Mouse (Mus musculus): ENCODE results near the gene Treml1. TPM values are rescaled to one million over a fixed set of nuclear protein-coding genes. Genes with fewer than 3 reads are reported as not detected.

Gene Treml1
- polyA plus RNA-seq, 1 experiment from 2014 or later, result 2.7 TPM

DNA sequence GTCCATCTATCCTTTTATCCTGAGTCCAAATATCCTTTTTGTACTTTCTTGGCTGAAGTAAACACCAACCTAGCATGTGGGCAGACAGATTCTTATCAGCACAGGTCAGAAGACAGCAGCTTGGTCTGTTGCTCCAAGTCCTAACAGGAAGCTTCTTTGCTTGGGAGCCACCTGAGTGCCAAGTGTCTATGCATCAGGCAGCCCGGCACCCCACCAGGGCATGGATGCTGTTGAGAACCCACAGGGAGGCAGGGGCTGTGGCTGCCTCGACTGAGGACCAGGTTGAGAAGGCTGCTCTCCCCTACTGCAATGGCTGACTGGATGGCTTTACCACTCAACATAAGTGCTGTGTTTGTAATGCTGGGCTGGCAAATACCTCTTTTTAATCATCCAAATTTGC lies 28.9 kb downstream of the Treml1 start:
- 86% methylated on average over 2 of the region's 2 CpGs for WGBS
- no peak overlapping the region for H3K4me3 ChIP-seq (ENCODE audit: low read depth, low read length)
- no peak for DNase-seq (ENCODE audit: low spot score)
- H3K4me1 ChIP-seq (ENCODE audit: control insufficient read depth, insufficient read depth, low read length), result no peaks in the 10 kb centered on the region
- no peak for ATAC-seq (ENCODE audit: insufficient number of reproducible peaks, low FRiP score, low TSS enrichment, low read depth)
- peaks cover 31% of the 10 kb centered on the region for H3K36me3 ChIP-seq (ENCODE audit: control insufficient read depth, insufficient read depth, low read length)
- no peaks in the 10 kb centered on the region for H3K27me3 ChIP-seq (ENCODE audit: control insufficient read depth, insufficient read depth, low read length)
- H3K9me3 ChIP-seq (ENCODE audit: control insufficient read depth, low read length), result no peaks in the 10 kb centered on the region
- no peak overlapping the region for H3K9ac ChIP-seq (ENCODE audit: low read length)
- no peak overlapping the region for H3K27ac ChIP-seq (replicated peaks; ENCODE audit: low read depth, low read length)
- H3K4me2 ChIP-seq (ENCODE audit: low read depth, severe bottlenecking), result no peak overlapping the region

DNA sequence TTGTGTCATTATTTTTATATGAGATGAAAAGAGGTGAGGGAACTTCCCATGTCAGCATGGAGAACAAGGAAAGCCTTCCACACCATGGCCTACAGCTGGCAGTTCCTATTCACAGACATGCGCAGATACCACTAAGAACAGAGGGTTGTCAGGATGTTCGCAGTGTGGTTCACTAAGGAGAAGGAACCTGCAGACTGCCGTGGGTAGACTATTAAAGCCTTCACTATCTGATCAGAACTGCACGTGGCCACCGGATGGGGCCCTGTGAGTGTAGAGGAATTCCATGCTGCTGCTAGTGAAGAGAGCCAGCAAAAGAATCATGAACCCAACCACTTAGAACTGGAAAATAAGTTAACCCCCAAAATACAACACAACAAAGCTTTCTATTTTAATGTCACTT lies 29.7 kb downstream of the Treml1 start:
- no peak overlapping the region for H3K4me2 ChIP-seq (ENCODE audit: low read depth, severe bottlenecking)
- H3K9me3 ChIP-seq (ENCODE audit: control insufficient read depth, low read length), result no peaks in the 10 kb centered on the region
- 91% methylated on average over 5 of the region's 5 CpGs for WGBS
- no peaks in the 10 kb centered on the region for H3K4me1 ChIP-seq (ENCODE audit: control insufficient read depth, insufficient read depth, low read length)
- no peak overlapping the region for H3K9ac ChIP-seq (ENCODE audit: low read length)
- no peaks in the 10 kb centered on the region for H3K27me3 ChIP-seq (ENCODE audit: control insufficient read depth, insufficient read depth, low read length)
- H3K36me3 ChIP-seq (ENCODE audit: control insufficient read depth, insufficient read depth, low read length), result peaks cover 36% of the 10 kb centered on the region
- H3K27ac ChIP-seq (replicated peaks; ENCODE audit: low read depth, low read length), result no peak overlapping the region
- H3K4me3 ChIP-seq (ENCODE audit: low read depth, low read length), result no peak overlapping the region
- no peak for DNase-seq (ENCODE audit: low spot score)
- no peak for ATAC-seq (ENCODE audit: insufficient number of reproducible peaks, low FRiP score, low TSS enrichment, low read depth)

DNA sequence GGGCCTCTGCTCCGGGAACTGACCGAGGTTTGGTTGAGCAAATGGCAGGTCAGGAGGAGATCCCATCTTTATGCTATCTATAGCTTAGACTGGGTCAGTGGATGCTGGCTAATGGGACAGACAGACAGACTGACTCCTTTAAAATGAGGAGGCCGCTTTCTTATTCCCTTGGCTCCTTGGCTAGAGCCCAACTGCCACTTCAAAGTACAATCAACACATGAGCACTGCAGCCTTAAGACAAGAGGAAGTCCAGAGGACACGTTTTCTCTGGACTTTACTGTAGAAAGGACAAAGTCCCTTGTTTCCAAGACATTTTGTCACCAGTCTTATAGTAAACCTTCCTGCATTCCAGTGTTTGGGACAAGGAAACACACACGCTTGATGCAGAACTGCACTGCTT lies 31.7 kb downstream of the Treml1 start:
- 92% methylated on average over 5 of the region's 5 CpGs for WGBS

DNA sequence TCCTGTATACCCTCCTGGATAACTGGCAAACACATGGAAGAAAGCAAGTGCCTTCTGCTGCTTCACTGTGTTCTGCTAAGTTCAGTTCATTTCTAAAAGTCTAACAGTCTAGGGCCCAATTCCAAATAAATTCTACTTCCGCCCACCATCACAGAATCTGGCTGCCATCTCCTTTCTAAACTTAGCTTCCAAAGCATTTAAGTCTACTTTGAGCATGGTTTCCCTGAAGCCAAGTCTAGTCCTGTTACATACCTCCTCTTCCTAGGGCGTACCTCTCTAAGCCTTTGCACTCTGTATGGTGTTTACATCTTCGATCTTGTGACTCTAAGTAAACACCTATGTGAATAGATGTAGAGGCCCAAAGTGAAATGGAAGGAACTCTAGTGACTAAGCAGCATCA lies 32.9 kb downstream of the Treml1 start:
- Histone ChIP-seq H3K9ac (ENCODE audit: low read length) (no peak overlapping the region), H3K9me3 (ENCODE audit: control insufficient read depth, low read length) (no peaks in the 10 kb centered on the region), H3K27ac (replicated peaks; ENCODE audit: low read depth, low read length) (no peak overlapping the region), H3K4me1 (ENCODE audit: control insufficient read depth, insufficient read depth, low read length) (no peaks in the 10 kb centered on the region), H3K27me3 (ENCODE audit: control insufficient read depth, insufficient read depth, low read length) (no peaks in the 10 kb centered on the region), H3K4me3 (ENCODE audit: low read depth, low read length) (no peak overlapping the region), H3K4me2 (ENCODE audit: low read depth, severe bottlenecking) (no peak overlapping the region), H3K36me3 (ENCODE audit: control insufficient read depth, insufficient read depth, low read length) (peaks cover 37% of the 10 kb centered on the region; the same call in 1 of the 2 replicates)
- ATAC-seq (ENCODE audit: insufficient number of reproducible peaks, low FRiP score, low TSS enrichment, low read depth), result no peak
- 96% methylated on average over 3 of the region's 3 CpGs for WGBS
- no peak for DNase-seq (ENCODE audit: low spot score)

More for the DNA sequence above, 31.7 kb downstream of the Treml1 start:
- ATAC-seq (ENCODE audit: insufficient number of reproducible peaks, low FRiP score, low TSS enrichment, low read depth), result no peak
- DNase-seq (ENCODE audit: low spot score), result no peak
- no peak overlapping the region for H3K9ac ChIP-seq (ENCODE audit: low read length)
- H3K36me3 ChIP-seq (ENCODE audit: control insufficient read depth, insufficient read depth, low read length), result peaks cover 40% of the 10 kb centered on the region
- no peak overlapping the region for H3K27ac ChIP-seq (replicated peaks; ENCODE audit: low read depth, low read length)
- no peaks in the 10 kb centered on the region for H3K27me3 ChIP-seq (ENCODE audit: control insufficient read depth, insufficient read depth, low read length)
- H3K9me3 ChIP-seq (ENCODE audit: control insufficient read depth, low read length), result no peaks in the 10 kb centered on the region
- H3K4me2 ChIP-seq (ENCODE audit: low read depth, severe bottlenecking), result no peak overlapping the region
- no peaks in the 10 kb centered on the region for H3K4me1 ChIP-seq (ENCODE audit: control insufficient read depth, insufficient read depth, low read length)
- H3K4me3 ChIP-seq (ENCODE audit: low read depth, low read length), result no peak overlapping the region

DNA sequence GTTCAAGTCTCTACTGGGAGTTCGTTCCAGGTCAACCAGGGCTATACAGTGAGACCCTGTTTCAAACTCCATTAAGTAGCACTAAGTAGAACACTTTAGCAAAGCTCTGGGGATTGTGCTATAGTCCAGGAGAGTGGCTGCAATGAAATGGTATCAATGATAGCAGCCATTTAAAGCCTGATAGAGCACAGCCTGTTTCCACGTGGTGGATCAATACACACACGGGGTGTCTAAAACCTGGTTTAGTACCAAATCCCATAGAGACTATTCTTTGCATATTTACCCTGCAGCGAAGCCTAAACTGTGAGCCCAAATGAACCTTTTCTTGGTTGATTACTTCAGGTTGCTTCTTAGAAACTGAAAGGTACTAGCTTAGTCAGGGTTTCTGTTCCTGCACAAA lies 42.0 kb downstream of the Treml1 start:
- no peak overlapping the region for H3K27ac ChIP-seq (replicated peaks; ENCODE audit: low read depth, low read length)
- H3K27me3 ChIP-seq (ENCODE audit: control insufficient read depth, insufficient read depth, low read length), result no peaks in the 10 kb centered on the region
- H3K9ac ChIP-seq (ENCODE audit: low read length), result no peak overlapping the region
- ATAC-seq (ENCODE audit: insufficient number of reproducible peaks, low FRiP score, low TSS enrichment, low read depth) (no peak), DNase-seq (ENCODE audit: low spot score) (no peak)
- H3K4me1 ChIP-seq (ENCODE audit: control insufficient read depth, insufficient read depth, low read length), result no peaks in the 10 kb centered on the region
- H3K9me3 ChIP-seq (ENCODE audit: control insufficient read depth, low read length), result no peaks in the 10 kb centered on the region
- no peak overlapping the region for H3K4me3 ChIP-seq (ENCODE audit: low read depth, low read length)
- H3K36me3 ChIP-seq (ENCODE audit: control insufficient read depth, insufficient read depth, low read length), result peaks cover 12% of the 10 kb centered on the region
- H3K4me2 ChIP-seq (ENCODE audit: low read depth, severe bottlenecking), result no peak overlapping the region
- WGBS, result 89% methylated on average over 4 of the region's 4 CpGs

DNA sequence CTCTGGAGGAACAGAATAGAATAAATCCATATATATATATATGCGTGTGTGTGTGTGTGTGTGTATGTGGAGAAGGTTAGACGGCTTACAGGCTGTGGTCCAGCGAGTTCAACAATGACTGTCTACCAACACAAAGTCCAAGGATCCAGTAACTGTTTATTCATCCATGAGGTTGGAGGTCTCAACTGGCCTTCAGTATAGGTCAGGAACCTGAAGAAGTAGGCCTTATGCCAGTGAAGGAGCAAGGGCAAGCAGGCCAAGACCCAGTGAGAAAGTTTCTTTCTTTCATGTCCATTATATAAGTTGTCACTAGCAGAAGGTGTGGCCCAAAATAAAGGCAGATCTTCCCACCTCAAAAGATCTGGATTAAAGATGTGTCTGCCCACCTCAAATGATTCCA lies 43.0 kb downstream of the Treml1 start:
- Histone ChIP-seq H3K4me3 (ENCODE audit: low read depth, low read length) (no peak overlapping the region), H3K36me3 (ENCODE audit: control insufficient read depth, insufficient read depth, low read length) (peaks cover 11% of the 10 kb centered on the region), H3K9ac (ENCODE audit: low read length) (no peak overlapping the region), H3K27me3 (ENCODE audit: control insufficient read depth, insufficient read depth, low read length) (no peaks in the 10 kb centered on the region), H3K9me3 (ENCODE audit: control insufficient read depth, low read length) (no peaks in the 10 kb centered on the region), H3K4me1 (ENCODE audit: control insufficient read depth, insufficient read depth, low read length) (0 out of 2 replicates have a peak, but pooled peaks cover 4% of the 10 kb centered on the region), H3K4me2 (ENCODE audit: low read depth, severe bottlenecking) (no peak overlapping the region), H3K27ac (replicated peaks; ENCODE audit: low read depth, low read length) (no peak overlapping the region)
- ATAC-seq (ENCODE audit: insufficient number of reproducible peaks, low FRiP score, low TSS enrichment, low read depth), result no peak
- 96% methylated on average over 3 of the region's 3 CpGs for WGBS
- DNase-seq (ENCODE audit: low spot score), result no peak

DNA sequence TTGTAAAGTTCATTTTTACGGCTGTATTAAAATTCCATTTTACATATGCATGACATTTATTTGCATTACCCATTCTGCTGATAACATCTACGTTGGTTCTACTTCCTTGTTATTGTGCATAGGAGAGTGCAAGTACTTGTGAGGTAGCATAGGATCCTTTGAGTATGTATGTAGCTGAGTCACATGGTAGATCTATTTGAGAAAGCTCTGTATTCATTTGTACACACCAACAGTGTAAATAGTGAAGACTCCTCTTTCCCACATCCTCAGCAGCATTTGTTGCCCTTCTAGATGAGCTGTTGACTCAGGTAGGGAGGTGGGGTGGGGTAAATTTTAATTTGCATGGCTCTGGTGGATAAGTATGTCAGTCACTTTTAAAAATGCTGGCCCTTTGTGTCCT lies 44.1 kb downstream of the Treml1 start:
- Histone ChIP-seq H3K27ac (replicated peaks; ENCODE audit: low read depth, low read length) (no peak overlapping the region), H3K36me3 (ENCODE audit: control insufficient read depth, insufficient read depth, low read length) (peaks cover 8% of the 10 kb centered on the region), H3K4me1 (ENCODE audit: control insufficient read depth, insufficient read depth, low read length) (0 out of 2 replicates have a peak, but pooled peaks cover 7% of the 10 kb centered on the region), H3K4me2 (ENCODE audit: low read depth, severe bottlenecking) (no peak overlapping the region), H3K27me3 (ENCODE audit: control insufficient read depth, insufficient read depth, low read length) (no peaks in the 10 kb centered on the region), H3K9ac (ENCODE audit: low read length) (no peak overlapping the region), H3K4me3 (ENCODE audit: low read depth, low read length) (no peak overlapping the region), H3K9me3 (ENCODE audit: control insufficient read depth, low read length) (no peaks in the 10 kb centered on the region)
- WGBS, result 94% methylated on average over 2 of the region's 2 CpGs
- DNase-seq (ENCODE audit: low spot score), result no peak
- no peak for ATAC-seq (ENCODE audit: insufficient number of reproducible peaks, low FRiP score, low TSS enrichment, low read depth)

DNA sequence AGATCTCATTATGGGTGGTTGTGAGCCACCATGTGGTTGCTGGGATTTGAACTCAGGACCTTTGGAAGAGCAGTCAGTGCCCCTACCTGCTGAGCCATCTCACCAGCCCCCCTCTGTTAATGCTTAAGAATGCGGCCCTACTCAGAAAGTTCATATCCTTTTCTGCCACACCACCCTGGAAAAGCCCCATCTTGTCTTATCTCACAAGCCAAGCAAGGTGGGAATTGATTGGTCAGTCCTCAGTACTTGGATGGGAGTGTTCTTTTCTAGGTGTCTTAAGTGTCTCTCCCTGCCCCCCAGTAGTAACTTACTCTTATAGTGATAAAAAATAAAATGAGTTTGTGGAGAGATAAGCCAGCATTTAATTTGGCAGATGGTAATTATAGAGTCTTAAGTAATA lies 45.0 kb downstream of the Treml1 start:
- no peaks in the 10 kb centered on the region for H3K9me3 ChIP-seq (ENCODE audit: control insufficient read depth, low read length)
- ATAC-seq (ENCODE audit: insufficient number of reproducible peaks, low FRiP score, low TSS enrichment, low read depth) (no peak), DNase-seq (ENCODE audit: low spot score) (no peak)
- H3K27me3 ChIP-seq (ENCODE audit: control insufficient read depth, insufficient read depth, low read length), result no peaks in the 10 kb centered on the region
- no peak overlapping the region for H3K9ac ChIP-seq (ENCODE audit: low read length)
- no peak overlapping the region for H3K4me3 ChIP-seq (ENCODE audit: low read depth, low read length)
- peaks cover 8% of the 10 kb centered on the region for H3K36me3 ChIP-seq (ENCODE audit: control insufficient read depth, insufficient read depth, low read length)
- WGBS, result 81% methylated on average over 1 of the region's 1 CpGs
- no peak overlapping the region for H3K27ac ChIP-seq (replicated peaks; ENCODE audit: low read depth, low read length)
- no peak overlapping the region for H3K4me2 ChIP-seq (ENCODE audit: low read depth, severe bottlenecking)
- H3K4me1 ChIP-seq (ENCODE audit: control insufficient read depth, insufficient read depth, low read length), result 0 out of 2 replicates have a peak, but pooled peaks cover 7% of the 10 kb centered on the region

DNA sequence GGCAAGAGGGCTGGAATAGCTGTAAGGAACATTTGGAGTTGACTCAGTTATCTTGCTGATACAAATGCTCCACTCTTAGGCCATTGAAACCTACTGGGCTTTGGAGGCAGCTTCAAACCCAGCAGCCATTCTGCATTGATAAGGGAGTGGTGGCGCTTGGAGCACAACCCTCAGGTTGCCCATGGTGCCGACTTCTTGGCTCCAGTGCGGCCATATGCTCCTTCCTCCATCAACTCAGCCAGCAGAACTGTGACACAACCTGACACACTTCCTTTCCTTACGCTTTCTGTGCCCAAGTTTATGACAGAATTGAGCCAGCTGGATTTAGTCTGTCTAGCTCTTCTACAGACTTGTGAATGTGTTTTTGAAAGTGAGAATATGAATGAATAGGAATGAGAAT lies 47.4 kb downstream of the Treml1 start:
- ATAC-seq (ENCODE audit: insufficient number of reproducible peaks, low FRiP score, low TSS enrichment, low read depth), result no peak
- no peak overlapping the region for H3K27ac ChIP-seq (replicated peaks; ENCODE audit: low read depth, low read length)

More for the DNA sequence above, 47.4 kb downstream of the Treml1 start:
- no peak for DNase-seq (ENCODE audit: low spot score)
- Histone ChIP-seq H3K4me3 (ENCODE audit: low read depth, low read length) (no peak overlapping the region), H3K4me2 (ENCODE audit: low read depth, severe bottlenecking) (peak overlapping the region; percentile 82; the same call in 1 of the 2 replicates), H3K27me3 (ENCODE audit: control insufficient read depth, insufficient read depth, low read length) (no peaks in the 10 kb centered on the region), H3K9ac (ENCODE audit: low read length) (no peak overlapping the region), H3K36me3 (ENCODE audit: control insufficient read depth, insufficient read depth, low read length) (peaks cover 5% of the 10 kb centered on the region; the same call in 1 of the 2 replicates), H3K9me3 (ENCODE audit: control insufficient read depth, low read length) (no peaks in the 10 kb centered on the region), H3K4me1 (ENCODE audit: control insufficient read depth, insufficient read depth, low read length) (peaks cover 16% of the 10 kb centered on the region)
- WGBS, result 81% methylated on average over 4 of the region's 4 CpGs

Data from limb, embryonic 11.5 days (tissue).